In the genomic region with DNA sequence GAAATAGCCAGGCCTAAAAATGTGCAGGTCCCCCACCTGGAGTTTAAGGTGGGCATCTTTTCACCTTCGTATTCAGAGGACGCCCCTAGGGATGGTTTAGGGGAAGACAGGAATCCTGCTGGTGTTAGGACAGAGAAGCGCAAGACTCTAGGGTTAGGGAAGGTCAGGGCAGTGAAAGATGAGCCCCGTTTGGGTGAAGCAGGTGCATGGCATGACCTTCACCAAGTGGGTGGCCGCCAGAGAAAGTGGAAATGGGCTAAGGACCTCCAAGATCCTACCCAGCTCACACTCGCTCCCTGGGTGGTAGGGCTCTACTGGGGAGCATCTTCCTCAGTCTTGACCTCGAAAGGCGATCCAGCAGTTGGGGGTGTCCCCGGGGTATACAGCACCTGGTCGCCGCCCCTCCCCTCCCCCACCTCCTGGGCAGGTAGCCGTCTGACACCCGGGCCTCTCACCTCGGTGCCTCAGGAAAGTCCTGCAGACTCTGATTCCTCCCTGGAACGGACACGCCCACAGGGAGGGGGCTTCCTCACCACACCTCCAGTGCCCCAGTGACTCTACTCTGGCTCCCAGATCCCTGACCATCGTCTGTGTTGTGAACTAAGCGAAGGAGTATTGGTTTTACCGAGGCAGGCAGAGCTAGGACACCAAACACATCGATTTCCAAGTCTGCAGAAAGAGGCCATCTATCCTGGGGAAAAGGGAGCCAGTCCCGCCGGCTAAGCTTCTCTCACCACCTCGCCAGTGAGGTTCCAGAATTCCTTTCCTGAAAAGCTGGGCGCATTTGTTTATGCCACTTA, we compare ENCODE assay signal across 9 mouse cellular contexts. TPM values are rescaled to one million over a fixed set of nuclear protein-coding genes. Genes with fewer than 3 reads are reported as not detected.
DNase-seq lines count a peak whose midpoint lies in the region; ATAC-seq and TF ChIP-seq lines count a peak whose summit lies in the region.
"Had no signal": no experiment of that assay in that cellular context is flagged by ENCODE, and none has a peak within 500 bp of the region (broad histone marks: within the 10 kb centered on the region; RNA-seq: fewer than 3 reads in every experiment).

No protein-coding gene starts in this region.

- DNase-seq in heart, adult 18-20 months, result no peak
- DNase-seq in midbrain, embryonic 14.5 days, result no peak
- DNase-seq in gastrocnemius, adult 8-10 months (ENCODE audit: low spot score in 2 of 2), result no peak
- DNase-seq in thymus, postnatal 14 days, result no peak
- no peak for DNase-seq in gastrocnemius, postnatal 14 days

- peaks cover 11% of the 10 kb centered on the region for H3K4me1 ChIP-seq in heart, embryonic 16.5 days (ENCODE audit: control insufficient read depth, insufficient read depth, low read length)
- H3K4me1 ChIP-seq in bone marrow macrophage, adult 2 months (ENCODE audit: control insufficient read depth, insufficient read depth, low read length), result peaks cover 4% of the 10 kb centered on the region; the same call in 1 of the 2 replicates
- H3K4me1 ChIP-seq in hindbrain, embryonic 15.5 days (replicated peaks), result peaks cover 7% of the 10 kb centered on the region
- peaks cover 5% of the 10 kb centered on the region; the same call in 1 of the 2 replicates for H3K4me1 ChIP-seq in midbrain, embryonic 14.5 days (ENCODE audit: control insufficient read depth, insufficient read depth, low read length)

- H3K4me2 ChIP-seq in heart, embryonic 16.5 days (ENCODE audit: low read depth, low read length), result peak overlapping the region; percentile 70
- peak overlapping the region; percentile 39 for H3K4me2 ChIP-seq in hindbrain, embryonic 15.5 days
- H3K4me2 ChIP-seq in midbrain, embryonic 14.5 days (ENCODE audit: low read length), result peak overlapping the region; percentile 17; the same call in 1 of the 2 replicates

- TF ChIP-seq CTCF in bone marrow macrophage, adult 2 months (IDR thresholded peaks at IDR 0.05; ENCODE audit: low read depth, low read length), result no peak

- ATAC-seq in heart, embryonic 16.5 days (replicated peaks; ENCODE audit: extremely low read depth, insufficient read depth, low FRiP score), result no peak
- ATAC-seq in hindbrain, embryonic 15.5 days (ENCODE audit: low FRiP score, low read depth), result no peak
- ATAC-seq in midbrain, embryonic 14.5 days (ENCODE audit: low FRiP score, low TSS enrichment), result no peak
- ATAC-seq: Patski had no signal

- H3K4me3 ChIP-seq in heart, embryonic 16.5 days (ENCODE audit: low read length), result peak overlapping the region; percentile 38
- peak overlapping the region; percentile 29 for H3K4me3 ChIP-seq in bone marrow macrophage, adult 2 months (ENCODE audit: insufficient read depth, low read length)
- H3K4me3 ChIP-seq in hindbrain, embryonic 15.5 days, result no peak overlapping the region
- no peak overlapping the region for H3K4me3 ChIP-seq in midbrain, embryonic 14.5 days (replicated peaks; ENCODE audit: low read depth, low read length)

- intact Hi-C loops in gastrocnemius, postnatal 14 days (cut with DNase I; ENCODE audit: low total_unique reads), result no loop called here

- no peaks in the 10 kb centered on the region; the same call in 1 of the 2 replicates for H3K9me3 ChIP-seq in heart, embryonic 16.5 days (replicated peaks; ENCODE audit: control insufficient read depth, low read length)
- H3K9me3 ChIP-seq in hindbrain, embryonic 15.5 days, result no peaks in the 10 kb centered on the region
- H3K9me3 ChIP-seq in midbrain, embryonic 14.5 days (ENCODE audit: control insufficient read depth, low read length), result no peaks in the 10 kb centered on the region

- peaks cover 15% of the 10 kb centered on the region for H3K27me3 ChIP-seq in heart, embryonic 16.5 days (ENCODE audit: control insufficient read depth, insufficient read depth, low read length)
- peaks cover 8% of the 10 kb centered on the region; the same call in 1 of the 2 replicates for H3K27me3 ChIP-seq in hindbrain, embryonic 15.5 days
- no peaks in the 10 kb centered on the region for H3K27me3 ChIP-seq in midbrain, embryonic 14.5 days (ENCODE audit: control insufficient read depth, insufficient read depth, low read length)
- H3K27me3 ChIP-seq: Patski had no signal

- no peak overlapping the region for H3K27ac ChIP-seq in heart, embryonic 16.5 days (ENCODE audit: low read length)
- H3K27ac ChIP-seq in bone marrow macrophage, adult 2 months (ENCODE audit: insufficient read depth, low read depth, low read length), result no peak overlapping the region
- no peak overlapping the region for H3K27ac ChIP-seq in hindbrain, embryonic 15.5 days (replicated peaks)
- H3K27ac ChIP-seq in midbrain, embryonic 14.5 days (replicated peaks; ENCODE audit: low read depth, low read length), result no peak overlapping the region

- 7% methylated on average over 22 of the region's 24 CpGs for WGBS in heart, embryonic 16.5 days
- WGBS in hindbrain, embryonic 15.5 days, result 12% methylated on average over 23 of the region's 24 CpGs
- 13% methylated on average over 24 of the region's 24 CpGs for WGBS in midbrain, embryonic 14.5 days

- no peaks in the 10 kb centered on the region for H3K36me3 ChIP-seq in heart, embryonic 16.5 days (ENCODE audit: control insufficient read depth, insufficient read depth)
- H3K36me3 ChIP-seq in hindbrain, embryonic 15.5 days, result no peaks in the 10 kb centered on the region
- no peaks in the 10 kb centered on the region for H3K36me3 ChIP-seq in midbrain, embryonic 14.5 days (ENCODE audit: control insufficient read depth, insufficient read depth, low read length)

- H3K9ac ChIP-seq in heart, embryonic 16.5 days (ENCODE audit: low read length), result peak overlapping the region; percentile 42; the same call in 1 of the 2 replicates
- H3K9ac ChIP-seq in hindbrain, embryonic 15.5 days, result no peak overlapping the region
- no peak overlapping the region for H3K9ac ChIP-seq in midbrain, embryonic 14.5 days (replicated peaks; ENCODE audit: low read length)

- no peak for TF ChIP-seq POLR2A in bone marrow macrophage, adult 2 months (IDR thresholded peaks at IDR 0.05; ENCODE audit: borderline replicate concordance, low read depth, low read length)

RNA-seq across cellular contexts. Expression of a gene that starts 10.6 kb away (rescaled TPM):
- 1.6 TPM in 2 replicates for polyA plus RNA-seq in heart, embryonic 16.5 days (2015; fragmentation: Nextera tagmentation; extraction: Ambion mirVana)
- total RNA-seq in heart, adult 18-20 months (2021), result 1 to 10 TPM; 3.5 to 4.7 TPM
- not detected in 2 replicates for polyA plus RNA-seq in bone marrow macrophage, adult 2 months (2012; ENCODE audit: insufficient read depth, insufficient read length, missing spikeins)
- 8.9 and 9.2 TPM in 2 replicates for polyA plus RNA-seq in hindbrain, embryonic 15.5 days (2015; fragmentation: Nextera tagmentation; extraction: Ambion mirVana)
- 14.1 and 19.4 TPM in 2 replicates for polyA plus RNA-seq in midbrain, embryonic 14.5 days (2014; fragmentation: Nextera tagmentation; extraction: Ambion mirVana)
- total RNA-seq in gastrocnemius, adult 8-10 months (2022), result 10 to 100 TPM in 2 of 4 experiments, 1 to 10 TPM in 2; 7.4 to 13.8 (median 10.0) TPM
- total RNA-seq in gastrocnemius, postnatal 14 days (2021), result 1 to 10 TPM; 8.3 to 8.5 TPM

Comparison
In these comparisons a context has a peak if more than half of its experiments do, and no peak if none do; other contexts are left out.
1. H3K4me2 ChIP-seq: peak in every context shown above with its lines; median percentile 70 in heart, embryonic 16.5 days; 39 in hindbrain, embryonic 15.5 days; 17 in midbrain, embryonic 14.5 days.
2. H3K4me3 ChIP-seq: peak in heart, embryonic 16.5 days (single experiment) and bone marrow macrophage, adult 2 months (single experiment); none in hindbrain, embryonic 15.5 days (single experiment) and midbrain, embryonic 14.5 days (single experiment).